Mouse (Mus musculus) myocyte (in vitro differentiated cells): Measurements from ENCODE around the gene Mrtfa.

ENCODE experiments used
- CEBPB ChIP-seq: IDR thresholded peaks from 2 replicates; pipeline ENCODE4 v1.6.1; 2011; ENCODE audit warnings: mild to moderate bottlenecking, moderate library complexity; ENCODE audit not compliant: poor library complexity, insufficient read depth, severe bottlenecking
- E2F4 ChIP-seq: IDR thresholded peaks from one replicate; pipeline ENCODE4 v1.6.1; 2011; ENCODE audit warnings: mild to moderate bottlenecking, control low read depth, moderate library complexity; ENCODE audit not compliant: insufficient read depth
- MAX ChIP-seq: IDR thresholded peaks from one replicate; pipeline ENCODE4 v1.6.1; 2011; ENCODE audit warnings: low read depth, mild to moderate bottlenecking, control low read depth
- MYOD1 ChIP-seq, 3 experiments: IDR thresholded peaks; one replicate each; pipeline ENCODE4 v1.6.1; 2011; ENCODE audit warnings: control low read depth in 2 of 3, low read depth in 2 of 3, mild to moderate bottlenecking in 2 of 3, moderate library complexity in 1 of 3; ENCODE audit not compliant: insufficient read length in 2 of 3, control insufficient read depth in 1 of 3
- MYOG ChIP-seq, 3 experiments: IDR thresholded peaks; one replicate each; pipeline ENCODE4 v1.6.1; 2011; ENCODE audit warnings: control low read depth in 2 of 3, low read depth in 2 of 3, mild to moderate bottlenecking in 2 of 3; ENCODE audit not compliant: insufficient read length in 2 of 3, control insufficient read depth in 1 of 3, insufficient read depth in 1 of 3
- POLR2A ChIP-seq: IDR thresholded peaks from one replicate; pipeline ENCODE4 v1.6.1; 2011; ENCODE audit warnings: low read depth, mild to moderate bottlenecking, control low read depth, moderate library complexity; ENCODE audit not compliant: insufficient read length
- TCF3 ChIP-seq: IDR thresholded peaks from one replicate; pipeline ENCODE4 v1.6.1; 2011; ENCODE audit warnings: low read depth, control low read depth; ENCODE audit not compliant: insufficient read length
- USF1 ChIP-seq: IDR thresholded peaks from one replicate; pipeline ENCODE4 v1.6.1; 2011; ENCODE audit warnings: low read depth, mild to moderate bottlenecking, control low read depth, moderate library complexity

GRCm38 (mm10) chr15:81007339-81007738 is 183.2 kb downstream of the Mrtfa start:
- TF ChIP-seq POLR2A (no peak), USF1 (no peak), E2F4 (no peak), MYOD1 (IDR thresholded peaks at IDR 0.05; ENCODE audit: control insufficient read depth in 1 of 3, insufficient read length in 2 of 3, low read depth in 2 of 3) (no peak), MAX (no peak), TCF3 (no peak), CEBPB (no peak), MYOG (IDR thresholded peaks at IDR 0.05; ENCODE audit: control insufficient read depth in 1 of 3, insufficient read depth in 1 of 3, insufficient read length in 2 of 3, low read depth in 2 of 3) (no peak)
